Mouse (Mus musculus): ENCODE data around the gene Ahnak2. TPM values are rescaled to one million over a fixed set of nuclear protein-coding genes. Genes with fewer than 3 reads are reported as not detected.
A peak's percentile ranks its signal among the peaks of the same experiment; 100 is the strongest.

Gene Ahnak2
- total and polyA plus RNA-seq, 3 experiments = 3.1 to 27.7 (median 14.6) TPM

DNA sequence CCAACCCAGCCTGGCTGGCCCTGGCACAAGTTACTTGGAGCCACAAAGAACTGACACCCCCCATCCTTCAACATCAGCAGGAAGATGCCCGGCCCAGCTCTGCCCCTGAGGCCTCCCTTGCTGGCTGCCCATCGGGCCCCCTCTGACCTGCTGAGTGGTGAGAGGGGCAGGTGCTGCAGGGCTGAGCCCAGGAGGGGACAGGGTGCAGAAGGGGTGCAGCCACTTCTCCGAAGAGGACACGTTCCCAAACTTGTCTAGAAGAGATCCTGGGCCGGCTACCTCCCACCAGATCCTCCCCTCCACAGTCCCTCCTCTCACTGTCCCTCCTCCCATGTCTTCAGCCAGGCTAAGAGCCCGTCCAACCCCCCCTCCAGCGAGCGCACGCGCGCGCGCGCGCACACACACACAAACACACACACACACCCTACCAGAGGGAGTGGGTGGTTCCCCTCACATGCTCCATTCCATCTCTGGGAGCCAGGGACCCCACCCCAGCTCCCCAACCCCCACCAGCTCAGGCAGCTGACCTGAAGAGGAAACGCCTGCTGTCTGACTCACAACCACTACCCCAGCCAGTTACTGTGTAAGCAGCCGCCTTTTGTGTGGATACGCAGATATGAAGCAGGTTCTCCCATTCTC, 6.9 kb downstream of the Ahnak2 start (continued):
- TF ChIP-seq IRF4 (IDR thresholded peaks at IDR 0.05; ENCODE audit: low read depth, low read length) (peak; percentile 49; the same call in 1 of the 2 replicates), ZNF384 (IDR thresholded peaks at IDR 0.05; ENCODE audit: low read depth, low read length) (no peak), MYC (IDR thresholded peaks at IDR 0.05; ENCODE audit: low read depth, low read length) (no peak), POLR2AphosphoS2 (IDR thresholded peaks at IDR 0.05; ENCODE audit: low read depth, low read length) (no peak), EP300 (IDR thresholded peaks at IDR 0.05; ENCODE audit: low read length) (peak; percentile 37; the same call in 1 of the 2 replicates)

DNA sequence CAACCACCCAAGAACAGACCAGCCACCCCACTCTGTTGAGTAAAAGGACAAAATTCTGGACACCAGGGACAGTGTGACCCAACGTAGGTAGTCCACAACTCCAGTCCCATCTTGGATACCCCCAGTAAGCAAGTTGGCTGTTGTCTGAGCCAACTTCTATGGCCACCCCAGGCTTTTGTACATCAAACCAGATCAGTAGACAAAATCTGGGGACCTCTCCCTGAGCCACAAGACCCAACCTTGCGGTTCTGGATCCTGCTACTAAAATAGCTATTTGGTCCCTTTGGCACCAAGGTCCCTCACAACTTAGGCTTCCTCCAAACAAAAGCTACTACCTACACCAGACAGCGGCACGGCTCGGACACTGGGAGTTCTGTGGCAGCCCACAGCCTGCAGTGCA, 7.5 kb downstream of the Ahnak2 start:
- DNase-seq (ENCODE audit: extremely low read depth) = no peak

DNA sequence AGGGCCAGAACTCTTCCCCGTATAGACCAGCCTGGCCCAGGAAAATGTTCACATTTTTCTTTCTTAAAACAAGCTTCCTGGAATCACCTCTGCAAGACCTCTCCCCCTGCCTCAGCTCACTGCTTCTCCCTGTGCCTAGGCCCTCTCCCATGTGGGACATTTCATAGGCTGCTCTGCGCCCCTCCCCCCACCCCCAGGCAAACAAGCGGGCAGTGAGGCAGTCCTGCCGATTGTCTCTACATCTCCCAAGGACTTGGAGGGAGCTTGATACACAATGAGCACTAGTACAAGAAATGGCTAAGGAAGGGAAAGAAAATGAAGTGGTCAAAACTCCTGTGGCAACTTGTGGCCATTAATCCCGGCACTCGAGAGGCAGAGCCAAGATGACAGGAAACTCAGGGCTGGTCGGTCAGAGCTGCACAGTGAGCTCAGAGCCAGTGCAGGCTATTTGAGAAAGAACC, 8.1 kb downstream of the Ahnak2 start:
- peak overlapping the region; percentile 92 for H3K9ac ChIP-seq (ENCODE audit: insufficient read depth, low read depth)
- peaks cover 2 to 8% of the 10 kb centered on the region in 2 experiments for H3K36me3 ChIP-seq (replicated peaks in 1 of 2; ENCODE audit: control insufficient read depth in 1 of 2, insufficient read depth in 1 of 2, low read length in 1 of 2)
- peaks cover 23% of the 10 kb centered on the region for H3K79me2 ChIP-seq (replicated peaks; ENCODE audit: control insufficient read depth, extremely low read depth, insufficient read depth, poor library complexity, severe bottlenecking)
- in situ Hi-C loops (cut with MboI; ENCODE audit: low pct_ligation_motif_present, low pct_unique_long_range_greater_than_20kb, low sequenced_read_pairs) = no loop called here
- H3K4me3 ChIP-seq (replicated peaks in 1 of 3; ENCODE audit: low read depth in 2 of 3, low read length in 2 of 3, poor library complexity in 1 of 3) = peak overlapping the region; percentile 59 to 85 (median 76)
- H3K27me3 ChIP-seq (replicated peaks) = no peaks in the 10 kb centered on the region
- TF ChIP-seq NELFE (IDR thresholded peaks at IDR 0.05; ENCODE audit: low read depth, low read length) = no peak
- 0 out of 2 replicates have a peak, but pooled peaks have one; percentile 6 for TF ChIP-seq MYC (IDR thresholded peaks at IDR 0.05; ENCODE audit: low read depth, low read length)
- 0 out of 2 replicates have a peak, but pooled peaks have one; percentile 9 for TF ChIP-seq TBP (conservative IDR thresholded peaks at IDR 0.05; ENCODE audit: low read depth, low read length)
- TF ChIP-seq UBTF (IDR thresholded peaks at IDR 0.05; ENCODE audit: low read depth, low read length) = 0 out of 2 replicates have a peak, but pooled peaks have one; percentile 6
- no peak for TF ChIP-seq ZNF384 (IDR thresholded peaks at IDR 0.05; ENCODE audit: low read depth, low read length)
- TF ChIP-seq CHD2 (IDR thresholded peaks at IDR 0.05; ENCODE audit: low read length) = peak; percentile 71; the same call in 1 of the 2 replicates
- H3K4me1 ChIP-seq (ENCODE audit: control insufficient read depth in 1 of 2, insufficient read depth in 2 of 2) = peaks cover 41 to 75% of the 10 kb centered on the region in 2 experiments
- dilution Hi-C loops (cut with MboI; ENCODE audit: extremely low pct_ligation_motif_present, extremely low pct_unique_long_range_greater_than_20kb, low sequenced_read_pairs) = no loop called here
- peak; percentile 34 for DNase-seq (ENCODE audit: extremely low read depth)
- peak overlapping the region; percentile 96 for H3K27ac ChIP-seq (ENCODE audit: insufficient read depth, low read depth)
- H3K9me3 ChIP-seq (replicated peaks; ENCODE audit: low read length) = no peaks in the 10 kb centered on the region
- peak overlapping the region; percentile 90 for H3K4me2 ChIP-seq (ENCODE audit: insufficient read depth, low read depth, poor library complexity, severe bottlenecking)

More for the DNA sequence above, 7.5 kb downstream of the Ahnak2 start:
- dilution Hi-C loops (cut with MboI; ENCODE audit: extremely low pct_ligation_motif_present, extremely low pct_unique_long_range_greater_than_20kb, low sequenced_read_pairs) (no loop called here), in situ Hi-C loops (cut with MboI; ENCODE audit: low pct_ligation_motif_present, low pct_unique_long_range_greater_than_20kb, low sequenced_read_pairs) (loop anchor here (5.0 kb wide), 1 partner anchor 38 kb away; no protein-coding TSS in a partner anchor)
- Histone ChIP-seq H3K4me2 (ENCODE audit: insufficient read depth, low read depth, poor library complexity, severe bottlenecking) (peak overlapping the region; percentile 90), H3K9me3 (replicated peaks; ENCODE audit: low read length) (no peaks in the 10 kb centered on the region), H3K27me3 (replicated peaks) (no peaks in the 10 kb centered on the region), H3K36me3 (replicated peaks in 1 of 2; ENCODE audit: control insufficient read depth in 1 of 2, insufficient read depth in 1 of 2, low read length in 1 of 2) (peaks cover 2 to 6% of the 10 kb centered on the region in 2 experiments), H3K4me3 (replicated peaks in 1 of 3; ENCODE audit: low read depth in 2 of 3, low read length in 2 of 3, poor library complexity in 1 of 3) (peak overlapping the region; percentile 59 to 85 (median 76)), H3K27ac (ENCODE audit: insufficient read depth, low read depth) (peak overlapping the region; percentile 96), H3K9ac (ENCODE audit: insufficient read depth, low read depth) (peak overlapping the region; percentile 92), H3K79me2 (replicated peaks; ENCODE audit: control insufficient read depth, extremely low read depth, insufficient read depth, poor library complexity, severe bottlenecking) (peaks cover 23% of the 10 kb centered on the region), H3K4me1 (ENCODE audit: control insufficient read depth in 1 of 2, insufficient read depth in 2 of 2) (peaks cover 44 to 81% of the 10 kb centered on the region in 2 experiments)
- no peak for TF ChIP-seq MXI1 (IDR thresholded peaks at IDR 0.05; ENCODE audit: low read depth, low read length)
- 0 out of 2 replicates have a peak, but pooled peaks have one; percentile 5 for TF ChIP-seq POLR2A (IDR thresholded peaks at IDR 0.05; ENCODE audit: low read depth, low read length)

Measured in CH12.LX (cell line).